Mouse (Mus musculus) forebrain, embryonic 14.5 days (tissue): ENCODE measurements around the gene Pcdh18. TPM values are rescaled to one million over a fixed set of nuclear protein-coding genes. Genes with fewer than 3 reads are reported as not detected.

ENCODE experiments used
- ATAC-seq: fragments of 200-750 bp; cut with Nextera tagmentation; 2 replicates; pipeline ENCODE4 v1.8.0; 2017; ENCODE audit warnings: mild to moderate bottlenecking, moderate library complexity
- DNase-seq: peaks from one replicate; pipeline ENCODE4 v3.0.0-alpha.2; 2015; ENCODE audit warnings: low spot score
- H3K27ac ChIP-seq: fragments of 300-500 bp; sonication (generic); 2 replicates; pipeline ENCODE4 v1.5.1; 2014; ENCODE audit warnings: low read depth, mild to moderate bottlenecking, control low read depth, low read length, moderate library complexity
- H3K27me3 ChIP-seq: fragments of 300-500 bp; sonication (generic); replicated peaks from 2 replicates; pipeline ENCODE4 v1.6.1; 2014; ENCODE audit warnings: low read length, control low read depth, mixed read lengths; ENCODE audit not compliant: control insufficient read depth, insufficient read depth
- H3K36me3 ChIP-seq: fragments of 300-500 bp; sonication (generic); 2 replicates; pipeline ENCODE4 v1.6.1; 2014; ENCODE audit warnings: low read length, control low read depth; ENCODE audit not compliant: control insufficient read depth, insufficient read depth
- H3K4me1 ChIP-seq: fragments of 300-500 bp; sonication (generic); 2 replicates; pipeline ENCODE4 v1.6.1; 2014; ENCODE audit warnings: antibody characterized with exemption, low read length, control low read depth; ENCODE audit not compliant: control insufficient read depth, insufficient read depth
- H3K4me2 ChIP-seq: fragments of 300-500 bp; sonication (generic); 2 replicates; pipeline ENCODE4 v1.6.1; 2014; ENCODE audit warnings: mild to moderate bottlenecking, control low read depth, low read length
- H3K4me3 ChIP-seq: fragments of 300-500 bp; sonication (generic); 2 replicates; pipeline ENCODE4 v1.5.1; 2014; ENCODE audit warnings: low read depth, low read length, control low read depth
- H3K9ac ChIP-seq: fragments of 300-500 bp; sonication (generic); 2 replicates; pipeline ENCODE4 v1.6.1; 2014; ENCODE audit warnings: mild to moderate bottlenecking, low read length, control low read depth, moderate library complexity
- H3K9me3 ChIP-seq: fragments of 300-500 bp; sonication (generic); replicated peaks from 2 replicates; pipeline ENCODE4 v1.6.1; 2016; ENCODE audit warnings: low read length, control low read depth, mixed read lengths; ENCODE audit not compliant: control insufficient read depth
- WGBS: fragments of 180-500 bp; shearing (Covaris S2); extraction: QIAGEN DNeasy Blood & Tissue Kit; methylation state at CpG from one replicate; pipeline ENCODE4 v1.1.7; 2014; 5-methylcytosine and 5-hydroxymethylcytosine counted together
- polyA plus RNA-seq: library from polyadenylated mRNA; unstranded; fragments of >200 nt; fragmentation: Nextera tagmentation; extraction: Ambion mirVana; gene quantifications from 2 replicates; pipeline ENCODE4 v1.2.1, GENCODE M21; 2014

Pcdh18 gene
- polyA plus RNA-seq, 1 experiment from 2014 or later = 23.8 TPM

GRCm38 (mm10) chr3:49757626-49758019 lies 498 bp upstream of the Pcdh18 start:
- H3K4me2 ChIP-seq = peak overlapping the region; percentile 70
- H3K27me3 ChIP-seq = no peaks in the 10 kb centered on the region
- H3K9ac ChIP-seq = peak overlapping the region; percentile 72
- peak overlapping the region; percentile 89; the same call in 1 of the 2 replicates for H3K27ac ChIP-seq
- peak overlapping the region; percentile 58 for H3K4me3 ChIP-seq
- DNase-seq = peak; percentile 79
- 0% methylated on average over 6 of the region's 6 CpGs for WGBS
- H3K4me1 ChIP-seq = peaks cover 23% of the 10 kb centered on the region
- H3K36me3 ChIP-seq = 0 out of 2 replicates have a peak, but pooled peaks cover 4% of the 10 kb centered on the region
- H3K9me3 ChIP-seq = no peaks in the 10 kb centered on the region
- peak; percentile 36 for ATAC-seq

GRCm38 (mm10) chr3:49755986-49756845 lies 909 bp downstream of the Pcdh18 start:
- H3K4me2 ChIP-seq = peak overlapping the region; percentile 70
- H3K9ac ChIP-seq = peak overlapping the region; percentile 72
- peak overlapping the region; percentile 58 for H3K4me3 ChIP-seq
- H3K27ac ChIP-seq = peak overlapping the region; percentile 89
- WGBS = under 1% methylated on average over 36 of the region's 36 CpGs
- DNase-seq = peak; percentile 65
- peaks cover 24% of the 10 kb centered on the region for H3K4me1 ChIP-seq
- no peaks in the 10 kb centered on the region for H3K9me3 ChIP-seq
- no peaks in the 10 kb centered on the region for H3K27me3 ChIP-seq
- 0 out of 2 replicates have a peak, but pooled peaks have one; percentile 13 for ATAC-seq
- H3K36me3 ChIP-seq = peaks cover 12% of the 10 kb centered on the region

- Histone ChIP-seq H3K4me2 (peak overlapping the region; percentile 70), H3K27me3 (no peaks in the 10 kb centered on the region), H3K27ac (no peak overlapping the region), H3K4me1 (peaks cover 21% of the 10 kb centered on the region), H3K9ac (no peak overlapping the region), H3K4me3 (peak overlapping the region; percentile 58), H3K9me3 (no peaks in the 10 kb centered on the region), H3K36me3 (peaks cover 31% of the 10 kb centered on the region)
- DNase-seq (no peak), ATAC-seq (no peak)
- 49% methylated on average over 4 of the region's 4 CpGs for WGBS
Measured at GRCm38 (mm10) chr3:49752766-49753165, 4.4 kb downstream of the Pcdh18 start.

GRCm38 (mm10) chr3:49749491-49750284 lies 7.4 kb downstream of the Pcdh18 start:
- Histone ChIP-seq H3K27ac (no peak overlapping the region), H3K4me1 (peaks cover 18% of the 10 kb centered on the region), H3K9ac (no peak overlapping the region), H3K4me3 (no peak overlapping the region), H3K4me2 (no peak overlapping the region), H3K27me3 (no peaks in the 10 kb centered on the region), H3K36me3 (peaks cover 39% of the 10 kb centered on the region), H3K9me3 (no peaks in the 10 kb centered on the region)
- WGBS = 65% methylated on average over 8 of the region's 8 CpGs
- DNase-seq (no peak), ATAC-seq (no peak)

GRCm38 (mm10) chr3:49748054-49748453 lies 9.1 kb downstream of the Pcdh18 start:
- Histone ChIP-seq H3K4me3 (no peak overlapping the region), H3K4me1 (peaks cover 4% of the 10 kb centered on the region; the same call in 1 of the 2 replicates), H3K27ac (no peak overlapping the region), H3K36me3 (peaks cover 47% of the 10 kb centered on the region), H3K4me2 (no peak overlapping the region), H3K9ac (no peak overlapping the region), H3K27me3 (no peaks in the 10 kb centered on the region), H3K9me3 (no peaks in the 10 kb centered on the region)
- DNase-seq = no peak
- WGBS = 96% methylated on average over 1 of the region's 1 CpGs
- ATAC-seq = no peak

GRCm38 (mm10) chr3:49739061-49739460 lies 18.1 kb downstream of the Pcdh18 start:
- Histone ChIP-seq H3K4me1 (no peaks in the 10 kb centered on the region), H3K9me3 (no peaks in the 10 kb centered on the region), H3K4me3 (no peak overlapping the region), H3K9ac (no peak overlapping the region), H3K4me2 (no peak overlapping the region), H3K27me3 (no peaks in the 10 kb centered on the region), H3K27ac (no peak overlapping the region), H3K36me3 (peaks cover 6% of the 10 kb centered on the region)
- ATAC-seq (no peak), DNase-seq (no peak)
- 69% methylated on average over 2 of the region's 2 CpGs for WGBS

GRCm38 (mm10) chr3:49738531-49738930 lies 18.6 kb downstream of the Pcdh18 start:
- Histone ChIP-seq H3K4me2 (no peak overlapping the region), H3K27me3 (no peaks in the 10 kb centered on the region), H3K27ac (no peak overlapping the region), H3K4me3 (no peak overlapping the region), H3K9ac (no peak overlapping the region), H3K9me3 (no peaks in the 10 kb centered on the region), H3K4me1 (no peaks in the 10 kb centered on the region), H3K36me3 (peaks cover 2% of the 10 kb centered on the region)
- ATAC-seq (no peak), DNase-seq (no peak)

GRCm38 (mm10) chr3:49706503-49706902 lies 50.6 kb downstream of the Pcdh18 start:
- peak; percentile 31 for DNase-seq
- 0 out of 2 replicates have a peak, but pooled peaks cover 3% of the 10 kb centered on the region for H3K4me1 ChIP-seq
- H3K4me3 ChIP-seq = no peak overlapping the region
- H3K36me3 ChIP-seq = no peaks in the 10 kb centered on the region
- H3K4me2 ChIP-seq = no peak overlapping the region
- no peaks in the 10 kb centered on the region for H3K27me3 ChIP-seq
- H3K9ac ChIP-seq = no peak overlapping the region
- peak; percentile 50; the same call in 1 of the 2 replicates for ATAC-seq
- H3K9me3 ChIP-seq = no peaks in the 10 kb centered on the region
- WGBS = 3% methylated on average over 2 of the region's 2 CpGs
- H3K27ac ChIP-seq = no peak overlapping the region
